Mouse (Mus musculus) c-Kit-negative CD71-positive TER-119-positive erythroid progenitor cells, embryonic 14.5 days (primary cell): ENCODE measurements at regions not wholly inside any gene's neighbourhood (a gene's known extent, or its start where the extent isn't known, plus 50 kb on each side); places are given as distances from the start of the nearest gene placed in this dataset.

ENCODE experiments used
- DNase-seq: peaks from one replicate; pipeline ENCODE4 v3.0.0-alpha.2; 2013; ENCODE audit warnings: low read depth, low spot score

DNA sequence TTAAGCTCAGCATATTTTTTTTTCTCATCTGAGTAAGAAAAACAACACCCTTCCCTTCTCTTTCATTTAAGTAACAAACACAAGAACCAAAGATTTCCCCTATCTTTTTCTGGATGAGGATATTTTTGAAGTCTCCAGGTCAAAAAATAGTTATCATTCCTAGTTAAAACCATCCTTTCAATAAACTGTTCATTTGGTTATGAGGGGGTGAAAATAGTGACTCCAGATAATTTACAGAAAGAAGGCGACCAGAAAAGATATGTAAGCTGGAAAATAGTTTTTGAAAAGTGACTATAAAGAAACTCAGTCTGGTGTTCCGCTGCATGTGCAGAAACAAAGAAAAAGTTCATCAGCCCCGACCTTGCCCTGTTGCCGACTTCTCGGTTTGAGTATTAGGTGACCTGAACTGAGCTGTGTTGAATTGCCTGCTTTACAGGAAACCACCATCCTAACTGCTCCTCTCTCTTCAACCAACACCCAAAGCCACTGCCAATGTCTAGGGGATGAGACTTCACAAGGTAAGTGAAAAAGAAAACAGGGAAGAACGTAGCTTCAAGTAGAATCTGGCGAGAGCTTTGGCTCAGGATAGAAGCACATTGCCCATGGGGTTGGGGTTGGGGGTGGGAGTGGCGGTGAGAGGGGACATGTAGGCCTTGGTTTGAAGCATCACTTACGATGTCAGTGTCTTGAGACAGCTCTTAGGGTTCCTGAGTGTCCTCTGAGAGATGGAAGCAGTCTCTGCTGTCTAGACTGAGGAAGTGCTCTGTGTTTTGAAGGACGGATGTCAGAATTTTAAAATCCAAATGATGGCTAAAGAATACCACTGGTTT lies 104.6 kb downstream of the Ube2e3 start:
- no peak for DNase-seq

DNA sequence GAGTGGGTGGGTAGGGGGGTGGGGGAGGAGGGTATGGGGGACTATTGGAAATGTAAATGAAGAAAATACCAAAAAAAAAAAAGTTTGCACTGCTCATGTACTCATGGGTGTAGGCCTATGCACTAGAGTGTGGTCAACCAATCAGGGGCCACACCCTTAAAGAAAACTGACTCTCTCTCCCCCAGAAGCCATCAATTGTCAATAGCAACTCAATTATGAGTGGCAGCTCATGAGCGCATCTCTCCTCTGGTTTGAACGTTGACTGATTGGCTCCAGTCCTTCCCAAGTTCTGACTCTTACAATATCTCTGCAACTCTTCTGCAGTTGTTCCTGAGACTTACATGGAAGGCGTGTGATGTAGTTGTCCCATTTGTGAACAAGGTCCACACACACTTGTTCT lies 105.9 kb downstream of the Ube2e3 start:
- DNase-seq, result no peak

DNA sequence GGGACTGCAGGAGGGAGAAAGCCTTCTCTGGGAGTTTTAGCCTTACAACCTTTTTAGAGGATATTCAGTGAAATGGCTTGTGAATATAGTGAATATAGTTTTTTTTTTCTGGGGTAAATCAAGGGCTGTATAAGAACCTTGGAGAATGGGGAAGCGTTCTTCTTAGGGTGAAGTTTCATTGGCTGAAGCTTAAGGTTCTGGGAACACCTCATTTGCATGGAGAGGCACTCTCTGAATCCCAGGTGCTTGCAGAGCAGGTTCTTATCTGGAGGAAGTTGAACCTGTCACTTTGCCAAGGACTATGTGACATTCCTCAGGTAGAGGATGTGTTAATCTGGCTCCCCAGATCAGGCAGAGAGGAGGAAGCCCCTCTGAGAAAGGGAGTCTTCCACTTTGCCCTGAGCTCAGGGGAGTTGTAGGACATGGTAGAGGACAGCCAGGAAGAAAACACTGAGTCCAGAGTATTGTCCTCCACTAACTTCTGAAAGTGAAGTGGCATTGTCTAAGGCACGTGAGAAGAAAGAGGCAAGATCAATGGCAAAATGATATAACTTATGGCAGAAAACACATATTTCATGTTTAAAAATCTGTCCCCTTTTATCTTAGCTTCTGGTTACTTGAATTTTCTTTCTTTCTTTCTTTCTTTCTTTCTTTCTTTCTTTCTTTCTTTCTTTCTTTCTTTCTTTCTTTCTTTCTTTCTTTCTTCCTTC lies 106.9 kb downstream of the Ube2e3 start:
- DNase-seq, result no peak

DNA sequence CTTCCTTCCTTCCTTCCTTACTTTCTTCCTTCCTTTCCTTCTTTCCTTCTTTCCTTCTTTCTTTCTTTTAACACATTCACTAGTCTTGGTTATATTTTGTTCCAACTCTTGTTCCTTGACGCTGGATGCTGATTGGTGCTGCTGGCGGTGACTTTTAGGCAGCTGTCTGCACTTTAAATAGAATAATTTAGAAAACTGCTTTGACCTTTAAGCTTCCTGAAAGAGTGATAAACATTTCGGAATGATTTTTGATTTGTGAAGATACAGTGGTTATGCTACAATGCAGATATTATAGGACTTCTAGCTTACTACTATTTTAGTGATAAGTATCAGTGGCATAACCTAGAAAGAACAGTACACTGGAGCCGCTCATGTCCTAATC lies 107.5 kb downstream of the Ube2e3 start:
- no peak for DNase-seq

DNA sequence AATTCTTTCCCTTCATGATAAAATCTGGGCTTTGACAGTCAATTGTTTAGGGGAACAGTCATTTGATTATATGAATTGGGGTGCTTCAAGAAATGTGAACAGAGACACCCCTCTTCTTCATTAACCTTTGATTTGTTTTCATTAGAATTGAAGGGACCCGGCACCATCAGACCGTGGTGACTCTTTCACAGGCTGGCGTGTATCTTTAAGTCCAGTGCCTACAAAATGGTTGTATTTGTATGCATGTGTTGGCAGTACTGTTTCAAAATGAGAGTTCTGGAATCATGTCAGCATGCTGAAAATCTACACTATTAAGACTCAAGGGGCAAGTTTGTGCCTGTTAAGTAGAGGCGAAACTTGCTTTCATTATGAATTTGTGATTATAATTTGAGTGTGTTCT lies 108.2 kb downstream of the Ube2e3 start:
- no peak for DNase-seq

DNA sequence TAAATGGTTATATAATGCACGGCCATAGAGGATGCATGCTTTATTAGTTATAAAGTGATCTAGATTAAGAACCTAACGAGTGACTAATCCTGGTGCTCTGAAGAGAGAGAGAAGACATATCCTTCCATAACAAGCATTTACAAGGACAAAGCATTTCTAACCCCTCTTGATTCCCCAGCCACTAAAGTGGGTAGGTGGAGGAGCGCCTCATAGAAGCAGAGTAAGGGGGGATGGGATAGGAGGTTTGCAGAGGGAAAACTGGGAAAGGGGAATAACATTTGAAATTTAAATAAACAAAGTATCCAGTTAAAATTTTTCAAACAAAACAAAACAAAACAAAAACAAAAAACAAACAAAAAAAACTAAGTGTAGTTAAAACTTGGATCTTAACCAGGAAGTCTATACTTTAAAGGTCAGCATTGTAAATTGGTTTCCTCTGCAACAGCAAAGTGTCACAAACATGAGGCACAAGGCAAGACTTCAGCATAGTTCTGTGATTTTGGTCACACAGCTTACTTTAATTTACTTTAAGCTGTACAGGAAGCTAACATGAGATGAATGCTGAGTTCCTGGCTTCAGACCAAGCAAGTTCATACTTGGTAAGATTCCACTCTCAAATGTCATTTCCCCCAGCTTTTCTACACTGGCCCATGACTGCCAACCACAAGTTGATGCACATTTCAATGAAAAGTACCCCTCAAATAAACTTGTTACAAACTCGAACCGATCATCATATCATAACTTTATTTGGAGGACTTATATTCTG lies 109.9 kb downstream of the Ube2e3 start:
- no peak for DNase-seq

DNA sequence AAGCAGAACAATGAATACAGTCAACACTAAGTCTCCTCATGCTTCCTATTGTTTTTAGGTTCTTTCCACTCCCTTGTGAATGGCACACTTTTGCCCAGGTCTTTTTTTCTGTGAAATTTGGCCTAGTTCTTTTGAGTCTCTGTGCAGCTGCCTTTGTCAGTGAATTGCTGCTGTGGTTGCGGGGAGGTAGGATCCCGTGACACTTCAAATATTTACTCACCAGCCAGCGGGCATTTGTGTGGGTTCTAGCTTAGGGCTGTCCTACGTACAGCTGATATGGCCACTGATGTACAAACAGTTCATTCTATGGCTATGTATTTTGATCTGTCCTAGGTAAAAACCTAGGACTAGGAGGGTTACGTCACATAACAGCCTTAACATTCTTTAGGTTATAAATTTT lies 112.1 kb downstream of the Ube2e3 start:
- DNase-seq, result no peak

DNA sequence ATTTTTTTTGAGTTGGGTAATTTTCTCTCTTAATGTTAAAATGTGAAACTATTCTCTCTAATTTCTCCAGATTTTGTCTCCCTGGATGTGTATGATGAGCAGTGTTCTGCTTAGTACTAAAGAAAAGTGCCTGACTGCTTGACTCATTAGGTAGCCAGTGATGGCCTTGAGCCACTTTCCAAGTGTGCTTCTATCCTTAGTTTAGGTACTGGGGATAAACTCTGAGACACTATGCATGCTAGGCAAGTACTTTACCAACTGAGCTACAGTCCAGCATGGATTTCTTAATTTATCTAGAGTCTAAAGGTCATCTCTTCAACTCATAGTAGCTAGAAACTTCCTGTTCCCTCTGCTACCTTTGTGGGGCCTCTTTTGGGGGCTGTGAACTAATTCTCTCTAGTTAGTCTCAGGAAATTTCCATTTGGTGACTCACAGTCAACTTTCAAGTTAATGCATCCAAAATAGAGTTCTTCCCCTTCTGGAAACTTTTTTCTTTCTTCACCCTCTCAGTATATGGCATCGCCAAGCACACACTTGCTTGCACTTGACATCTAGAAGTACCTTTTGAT lies 112.8 kb downstream of the Ube2e3 start:
- no peak for DNase-seq

DNA sequence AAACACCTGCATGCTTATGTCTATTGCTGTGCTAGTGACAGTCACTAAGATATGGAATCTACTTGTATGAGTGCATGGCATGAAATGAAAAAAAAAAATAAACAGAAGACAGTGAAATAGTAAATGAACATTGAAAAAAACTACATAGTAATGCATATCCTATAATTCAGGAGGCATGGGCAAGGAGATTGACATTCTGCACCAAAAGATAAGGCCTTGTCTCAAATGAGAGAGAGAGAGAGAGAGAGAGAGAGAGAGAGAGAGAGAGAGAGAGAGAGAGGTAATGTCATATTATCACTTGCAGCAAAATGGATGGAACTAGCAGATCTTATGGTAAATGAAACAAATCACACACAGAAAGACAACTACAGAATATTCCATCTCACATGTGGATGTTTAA lies 115.4 kb downstream of the Ube2e3 start:
- no peak for DNase-seq

DNA sequence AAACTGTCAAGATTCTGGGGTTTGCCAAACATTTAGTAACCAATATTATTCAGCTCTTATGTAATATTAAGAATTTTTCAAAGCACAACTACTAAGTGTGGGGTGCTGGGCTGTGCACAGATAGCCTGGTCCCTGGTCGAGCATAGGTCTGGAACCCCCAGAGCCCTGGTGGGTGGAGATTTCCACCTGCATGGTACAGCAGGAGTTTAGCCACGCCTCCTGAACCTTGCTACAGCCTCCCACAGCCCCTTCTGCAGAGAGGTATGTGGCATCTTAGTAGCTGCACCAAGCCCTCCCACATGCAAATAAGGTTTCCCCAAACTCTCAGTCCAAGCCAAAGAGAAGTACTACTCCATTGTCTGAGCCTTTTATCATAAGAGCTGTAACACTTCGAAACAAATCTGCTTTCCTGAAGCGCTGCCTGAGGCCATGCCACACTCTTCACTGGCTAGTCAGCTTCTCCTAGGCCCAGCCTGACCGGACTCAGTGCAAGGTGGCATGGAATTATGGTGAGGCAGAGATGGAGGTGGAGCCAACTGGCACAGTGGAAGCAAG lies 116.1 kb downstream of the Ube2e3 start:
- no peak for DNase-seq

DNA sequence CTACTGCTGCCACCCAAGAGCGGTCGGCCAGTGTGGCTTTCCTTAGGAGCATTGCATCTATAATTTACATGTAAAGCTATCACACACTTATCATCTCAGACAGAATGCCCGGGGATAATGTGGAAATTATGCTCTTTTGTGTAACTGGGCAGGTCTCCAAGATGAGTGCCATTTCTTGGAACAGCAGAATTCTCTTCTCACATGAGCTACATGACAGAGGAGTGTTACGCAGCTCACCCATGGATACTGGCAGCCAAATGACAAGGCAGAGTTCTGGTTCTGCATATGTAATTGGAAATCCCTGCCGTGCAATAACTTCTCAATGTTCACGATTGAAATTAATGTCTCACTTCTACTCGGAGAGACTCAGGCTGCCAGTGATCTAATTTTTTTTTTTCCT lies 119.1 kb downstream of the Ube2e3 start:
- no peak for DNase-seq

DNA sequence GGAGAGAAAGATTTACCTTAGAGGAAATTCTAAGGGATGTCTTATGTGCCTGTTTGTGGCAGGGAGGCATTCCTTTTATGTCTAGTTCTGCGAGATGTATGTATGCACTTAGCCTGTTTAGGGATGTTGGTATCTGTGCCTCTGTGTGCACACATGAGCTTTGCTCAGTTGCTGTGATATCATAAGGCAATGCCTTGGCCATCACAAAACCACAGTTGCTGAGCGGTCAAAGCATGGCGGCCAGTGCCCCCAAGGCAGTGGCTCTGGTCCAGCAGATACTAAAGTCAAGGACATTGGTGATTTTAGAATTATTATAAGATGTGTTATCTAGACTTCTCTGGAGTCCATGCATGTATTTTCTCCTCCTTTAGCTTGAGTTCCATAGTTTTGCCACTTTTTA lies 119.5 kb downstream of the Ube2e3 start:
- no peak for DNase-seq

DNA sequence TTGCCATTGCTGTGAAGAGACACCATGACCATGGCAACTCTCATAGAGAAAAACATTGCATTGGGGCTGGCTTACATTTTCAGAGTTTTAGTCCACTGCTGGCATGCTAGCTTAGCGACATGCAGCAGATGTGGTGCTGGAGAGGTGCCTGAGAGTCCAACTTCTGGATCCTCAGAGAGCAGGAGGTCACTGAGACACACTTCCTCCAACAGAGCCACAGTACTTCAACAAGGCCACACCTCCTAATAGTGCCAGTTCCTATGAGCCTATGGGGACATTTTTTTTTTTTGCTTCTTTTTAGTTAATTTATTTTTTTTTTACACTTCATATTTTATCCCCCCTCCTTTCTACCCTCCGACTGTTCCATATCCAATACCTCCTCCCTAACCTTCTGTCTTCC lies 120.3 kb downstream of the Ube2e3 start:
- no peak for DNase-seq

DNA sequence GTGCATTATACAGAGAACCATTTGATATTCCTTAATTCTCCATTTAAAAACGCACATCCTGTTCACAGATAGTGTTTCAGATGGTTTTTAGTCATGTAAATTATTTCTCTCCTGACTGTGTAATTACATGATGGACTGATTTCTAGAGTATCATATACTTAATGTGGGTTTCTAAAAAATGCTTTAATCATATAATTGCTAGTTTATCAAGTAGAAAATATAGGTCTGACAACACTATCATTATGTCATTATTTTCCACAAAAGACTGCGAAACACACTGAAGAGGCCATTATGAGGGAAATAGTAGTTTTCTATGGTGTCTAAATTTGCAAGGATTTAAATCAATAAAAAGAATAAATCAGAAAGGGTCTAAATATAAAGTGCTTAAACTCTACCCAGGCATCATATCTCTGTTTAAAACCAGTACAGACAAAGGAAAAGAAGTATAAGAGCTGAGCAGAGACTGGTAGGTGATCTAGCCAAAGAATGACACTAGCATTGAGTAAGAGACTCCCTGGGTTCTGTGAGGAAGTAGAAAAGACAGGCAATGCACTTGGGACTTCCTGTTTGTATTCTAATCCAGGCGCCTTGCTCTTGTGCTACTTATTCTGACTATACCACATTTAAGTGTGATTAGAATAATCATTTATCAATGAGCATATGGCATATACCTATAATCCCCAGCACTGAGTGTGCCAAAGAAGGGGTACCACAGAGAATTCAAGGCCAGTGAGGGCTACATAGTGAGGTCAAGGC lies 127.1 kb downstream of the Ube2e3 start:
- DNase-seq, result no peak

DNA sequence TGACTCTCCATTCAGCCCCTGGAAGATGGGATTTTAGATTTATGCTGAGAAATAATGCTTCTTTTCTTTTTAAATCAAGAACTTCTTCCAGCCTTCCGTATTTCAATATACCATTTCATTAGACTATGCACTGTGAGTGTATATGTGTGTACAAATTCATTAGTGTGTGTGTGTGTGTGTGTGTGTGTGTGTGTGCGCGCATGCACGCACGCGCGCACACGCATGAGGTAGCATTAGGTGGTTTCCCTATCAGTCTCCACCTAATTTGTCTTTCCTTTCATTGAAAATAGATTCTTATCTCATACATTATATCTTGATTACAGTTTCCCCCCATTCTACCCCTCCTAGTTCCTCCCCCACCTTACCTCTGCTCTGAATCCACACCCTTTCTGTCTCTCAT lies 130.7 kb downstream of the Ube2e3 start:
- no peak for DNase-seq

DNA sequence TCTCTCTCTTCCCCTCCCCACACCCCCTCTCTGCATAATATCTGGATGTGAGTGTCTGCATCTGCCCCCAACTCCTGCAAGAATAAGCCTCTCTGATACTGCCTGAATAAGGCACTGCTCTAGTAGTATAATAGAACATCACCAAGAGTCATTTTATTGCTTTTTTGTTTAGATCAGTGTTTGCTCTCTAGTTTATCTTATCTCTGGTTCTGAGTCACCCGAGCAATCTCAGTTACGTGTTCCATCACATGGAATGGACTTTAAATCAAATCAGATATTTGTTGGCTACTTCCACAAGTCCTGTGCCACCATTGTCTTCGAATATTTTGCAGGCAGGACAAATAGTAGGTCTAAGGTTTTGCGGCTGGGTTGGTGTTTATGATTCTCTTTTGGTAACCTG lies 131.5 kb downstream of the Ube2e3 start:
- DNase-seq, result no peak

DNA sequence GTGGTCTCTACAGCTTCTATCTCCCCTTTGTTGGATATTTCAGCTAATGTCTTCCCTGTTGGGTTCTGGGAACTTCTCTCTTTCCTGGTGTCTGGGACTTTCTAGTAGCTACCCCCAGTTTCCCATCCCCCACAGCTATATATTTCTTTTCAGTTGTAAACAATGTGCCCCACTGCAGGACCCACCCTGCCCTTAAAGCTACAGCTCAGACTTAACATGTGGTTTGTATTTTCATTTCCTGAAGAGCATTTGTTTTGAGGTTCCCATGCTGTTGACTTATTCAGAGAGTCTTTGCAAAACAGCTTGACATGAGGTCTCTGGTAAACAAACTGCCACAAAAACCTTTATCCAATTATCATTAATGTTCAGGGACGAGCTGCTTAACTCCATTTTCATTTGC lies 136.9 kb downstream of the Ube2e3 start:
- no peak for DNase-seq

DNA sequence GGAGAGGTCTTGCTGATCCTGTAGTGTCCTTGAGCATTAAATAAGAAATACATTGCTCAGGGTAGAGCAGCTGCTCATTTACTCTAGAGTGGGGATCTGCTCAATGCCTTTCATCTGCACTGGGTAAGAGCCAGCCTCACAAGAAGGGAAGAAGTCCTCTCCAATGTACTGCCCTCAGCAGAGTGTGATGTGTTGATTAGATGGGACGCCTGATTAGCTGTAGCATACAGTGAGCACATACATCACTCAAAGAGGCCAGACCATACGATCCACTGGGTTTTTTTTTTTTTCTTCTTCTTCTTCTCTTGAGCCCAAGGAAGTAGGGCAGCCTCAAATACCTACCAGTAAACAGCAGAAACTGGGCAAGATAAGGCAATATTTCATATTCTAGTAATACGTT lies 140.7 kb downstream of the Ube2e3 start:
- no peak for DNase-seq

DNA sequence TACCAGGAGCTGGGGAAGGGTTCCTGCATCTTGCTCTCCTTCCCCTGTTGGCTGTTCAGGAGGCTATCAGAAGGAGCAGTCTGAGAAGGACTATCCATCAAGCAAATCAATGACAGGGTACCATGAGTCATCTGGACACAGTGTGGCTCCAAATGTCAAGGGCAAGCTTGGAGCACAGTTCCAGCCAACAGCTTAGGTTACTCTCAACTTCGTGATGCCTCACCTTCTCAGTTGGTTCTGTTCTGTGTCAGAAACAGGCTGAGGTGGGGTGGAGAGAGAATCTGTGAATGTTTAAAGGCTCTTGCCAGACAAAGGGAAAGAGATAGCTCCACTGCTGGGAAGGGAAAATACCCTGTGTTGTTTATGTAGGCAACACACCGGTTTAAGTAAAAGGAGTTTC lies 141.9 kb downstream of the Ube2e3 start:
- DNase-seq, result no peak

DNA sequence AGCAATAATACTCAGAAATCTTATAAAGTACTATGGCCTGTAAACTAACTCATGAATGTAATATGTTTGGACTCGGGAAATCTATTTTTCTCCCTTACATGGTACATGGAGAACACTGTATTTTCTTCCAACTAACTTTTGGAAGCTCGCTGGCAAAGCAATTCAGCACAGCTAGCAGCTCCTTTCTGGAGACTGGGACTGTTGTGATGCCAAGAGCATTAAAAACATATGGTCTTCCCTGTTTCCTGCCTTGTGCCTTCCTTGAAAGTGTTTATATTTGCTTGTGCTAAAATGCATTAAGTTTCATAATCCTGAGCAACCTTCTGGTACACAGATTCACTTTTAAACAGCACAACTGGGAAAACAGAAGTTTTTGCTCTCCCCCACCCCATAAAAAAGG lies 142.3 kb downstream of the Ube2e3 start:
- DNase-seq, result no peak

DNA sequence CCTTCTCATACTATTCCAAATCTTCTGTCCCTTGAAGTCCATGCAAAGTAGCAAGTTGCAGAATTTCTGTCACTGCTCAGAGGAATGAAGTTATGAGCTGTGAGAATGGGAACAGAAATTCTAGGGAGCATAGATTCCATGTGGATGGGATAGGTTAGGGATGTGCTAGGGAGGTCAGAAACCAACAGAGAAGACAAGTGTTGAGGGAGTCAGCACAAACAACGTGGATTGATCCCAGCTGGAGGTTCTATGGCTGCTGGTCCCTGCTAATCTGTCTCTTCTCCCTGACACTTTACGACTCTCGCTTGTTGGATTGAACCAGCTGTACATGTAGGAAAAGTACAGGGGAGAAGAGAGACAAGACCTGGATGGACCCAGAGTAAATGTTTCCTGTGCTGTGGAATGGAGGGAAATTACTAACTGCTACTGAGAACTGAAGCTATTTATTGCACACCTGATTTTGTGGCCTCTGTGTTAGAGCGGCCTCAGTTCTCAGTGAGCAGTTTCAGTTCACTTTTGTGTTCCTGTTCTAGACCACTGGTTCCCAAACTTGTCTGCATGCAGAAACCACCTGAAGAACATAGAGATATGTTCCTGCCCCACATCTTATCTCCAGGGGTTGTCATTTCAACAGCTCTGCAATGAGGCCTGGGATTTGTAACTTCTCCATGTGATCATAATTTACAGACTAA lies 151.0 kb downstream of the Ube2e3 start:
- no peak for DNase-seq
